In the genomic region with DNA sequence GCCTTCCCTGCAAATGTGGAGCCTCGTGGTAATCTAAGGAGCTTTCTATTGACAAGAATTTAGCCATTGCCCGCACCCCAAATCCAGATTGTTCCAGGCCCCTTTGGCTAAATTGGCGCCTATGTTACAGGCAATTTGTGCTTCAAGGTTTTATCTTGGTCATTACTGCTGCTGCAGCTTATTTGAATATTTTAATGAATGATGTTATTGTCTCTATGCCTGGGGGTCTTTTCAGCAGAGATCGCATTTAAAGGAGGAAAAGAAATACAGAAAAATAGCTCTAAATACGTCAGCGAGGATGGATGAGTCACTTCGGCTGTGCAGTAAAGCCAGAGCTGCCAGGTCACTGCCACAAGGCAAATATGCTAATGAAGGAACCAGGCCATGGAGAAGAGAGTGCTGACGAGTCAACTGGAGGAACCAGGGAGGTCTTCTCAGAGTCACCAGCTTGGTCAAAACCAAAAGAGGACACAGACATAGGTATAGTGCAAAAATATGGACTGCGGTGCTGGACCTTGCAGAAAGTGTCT, we compare ENCODE assay signal across 20 mouse cellular contexts.
A peak's percentile ranks its signal among the peaks of the same experiment; 100 is the strongest.
DNase-seq lines count a peak whose midpoint lies in the region; ATAC-seq and TF ChIP-seq lines count a peak whose summit lies in the region.
"Had no signal": no experiment of that assay in that cellular context is flagged by ENCODE, and none has a peak within 500 bp of the region (broad histone marks: within the 10 kb centered on the region; RNA-seq: fewer than 3 reads in every experiment).

No protein-coding gene starts in this region.

- peak overlapping the region; percentile 0; the same call in 1 of the 2 replicates for H3K27ac ChIP-seq in hindbrain, embryonic 12.5 days
- H3K27ac ChIP-seq in hindbrain, embryonic 16.5 days (ENCODE audit: low read depth, low read length) = no peak overlapping the region
- no peak overlapping the region for H3K27ac ChIP-seq in midbrain, postnatal 0 days (ENCODE audit: low read depth, low read length)
- H3K27ac ChIP-seq in midbrain, embryonic 16.5 days (ENCODE audit: low read length) = no peak overlapping the region
- H3K27ac ChIP-seq: embryonic facial prominence, embryonic 13.5 days; forebrain, embryonic 12.5 days; heart, embryonic 15.5 days had no signal

- no peak for TF ChIP-seq POLR2A in brain, embryonic 14.5 days (IDR thresholded peaks at IDR 0.05; ENCODE audit: borderline replicate concordance, extremely low read depth, insufficient read depth, insufficient read length, poor library complexity, severe bottlenecking)

- H3K9me3 ChIP-seq in hindbrain, embryonic 12.5 days (replicated peaks) = no peaks in the 10 kb centered on the region
- no peaks in the 10 kb centered on the region for H3K9me3 ChIP-seq in hindbrain, embryonic 16.5 days (ENCODE audit: control insufficient read depth, low read length)
- no peaks in the 10 kb centered on the region for H3K9me3 ChIP-seq in midbrain, postnatal 0 days (ENCODE audit: low read length)
- no peaks in the 10 kb centered on the region for H3K9me3 ChIP-seq in midbrain, embryonic 16.5 days (replicated peaks; ENCODE audit: control insufficient read depth, low read length, poor library complexity, severe bottlenecking)
- H3K9me3 ChIP-seq: forebrain, embryonic 12.5 days; heart, embryonic 15.5 days had no signal

- no peak overlapping the region for H3K4me3 ChIP-seq in hindbrain, embryonic 12.5 days
- H3K4me3 ChIP-seq in hindbrain, embryonic 16.5 days (ENCODE audit: low read length) = no peak overlapping the region
- no peak overlapping the region for H3K4me3 ChIP-seq in midbrain, postnatal 0 days (ENCODE audit: low read depth, low read length)
- no peak overlapping the region for H3K4me3 ChIP-seq in midbrain, embryonic 16.5 days (ENCODE audit: low read depth, low read length)
- H3K4me3 ChIP-seq: embryonic facial prominence, embryonic 13.5 days; forebrain, embryonic 12.5 days; heart, embryonic 15.5 days had no signal

- H3K9ac ChIP-seq in hindbrain, embryonic 12.5 days = no peak overlapping the region
- H3K9ac ChIP-seq in hindbrain, embryonic 16.5 days (ENCODE audit: low read depth, low read length) = no peak overlapping the region
- no peak overlapping the region for H3K9ac ChIP-seq in midbrain, postnatal 0 days (replicated peaks; ENCODE audit: low read length, poor library complexity, severe bottlenecking)
- no peak overlapping the region for H3K9ac ChIP-seq in midbrain, embryonic 16.5 days (ENCODE audit: low read depth, low read length)
- H3K9ac ChIP-seq: embryonic facial prominence, embryonic 13.5 days; forebrain, embryonic 12.5 days; heart, embryonic 15.5 days had no signal

- peaks cover 9% of the 10 kb centered on the region; the same call in 1 of the 2 replicates for H3K4me1 ChIP-seq in hindbrain, embryonic 12.5 days
- H3K4me1 ChIP-seq in hindbrain, embryonic 16.5 days (ENCODE audit: control insufficient read depth, insufficient read depth, low read depth, low read length) = no peaks in the 10 kb centered on the region
- H3K4me1 ChIP-seq in midbrain, postnatal 0 days (ENCODE audit: insufficient read depth, low read length) = peaks cover 3% of the 10 kb centered on the region; the same call in 1 of the 2 replicates
- H3K4me1 ChIP-seq in midbrain, embryonic 16.5 days (ENCODE audit: control insufficient read depth, insufficient read depth, low read length) = peaks cover 2% of the 10 kb centered on the region; the same call in 1 of the 2 replicates
- H3K4me1 ChIP-seq: heart, embryonic 15.5 days had no signal

- peak; percentile 3 for DNase-seq in adrenal gland, postnatal 10 days
- DNase-seq in adrenal gland, postnatal 25 days = no peak
- DNase-seq in midbrain, postnatal 0 days (ENCODE audit: low spot score) = peak; percentile 10
- peak; percentile 77 for DNase-seq in brain, embryonic 14.5 days (ENCODE audit: low read depth)
- DNase-seq: cerebellum, adult 18-20 months; cerebellum, adult 9-11 months; cerebellum, postnatal 36 days; gastrocnemius, postnatal 36 days; heart, adult 18-20 months; heart, postnatal 14 days; kidney, adult 2 months had no signal

- H3K36me3 ChIP-seq in hindbrain, embryonic 12.5 days = no peaks in the 10 kb centered on the region
- no peaks in the 10 kb centered on the region for H3K36me3 ChIP-seq in hindbrain, embryonic 16.5 days (ENCODE audit: control insufficient read depth, insufficient read depth, low read length)
- no peaks in the 10 kb centered on the region for H3K36me3 ChIP-seq in midbrain, postnatal 0 days (ENCODE audit: insufficient read depth, low read length)
- H3K36me3 ChIP-seq in midbrain, embryonic 16.5 days (ENCODE audit: control insufficient read depth, insufficient read depth, low read length) = no peaks in the 10 kb centered on the region
- H3K36me3 ChIP-seq: embryonic facial prominence, embryonic 13.5 days; forebrain, embryonic 12.5 days; heart, embryonic 15.5 days had no signal

- H3K27me3 ChIP-seq in hindbrain, embryonic 12.5 days = no peaks in the 10 kb centered on the region
- no peaks in the 10 kb centered on the region for H3K27me3 ChIP-seq in hindbrain, embryonic 16.5 days (replicated peaks; ENCODE audit: control insufficient read depth, insufficient read depth, low read length)
- no peaks in the 10 kb centered on the region for H3K27me3 ChIP-seq in midbrain, postnatal 0 days (ENCODE audit: insufficient read depth, low read length)
- H3K27me3 ChIP-seq in midbrain, embryonic 16.5 days (ENCODE audit: control insufficient read depth, insufficient read depth, low read depth, low read length) = no peaks in the 10 kb centered on the region
- H3K27me3 ChIP-seq: CH12.LX; embryonic facial prominence, embryonic 13.5 days; forebrain, embryonic 12.5 days; heart, embryonic 15.5 days had no signal

- no peak overlapping the region for H3K4me2 ChIP-seq in hindbrain, embryonic 12.5 days (replicated peaks)
- H3K4me2 ChIP-seq in hindbrain, embryonic 16.5 days (ENCODE audit: low read length) = no peak overlapping the region
- H3K4me2 ChIP-seq in midbrain, postnatal 0 days (ENCODE audit: low read depth, low read length, poor library complexity, severe bottlenecking) = no peak overlapping the region
- no peak overlapping the region for H3K4me2 ChIP-seq in midbrain, embryonic 16.5 days (ENCODE audit: low read length)
- H3K4me2 ChIP-seq: embryonic facial prominence, embryonic 13.5 days; forebrain, embryonic 12.5 days; heart, embryonic 11.5 days; heart, embryonic 15.5 days had no signal

- no peak for ATAC-seq in hindbrain, embryonic 12.5 days (ENCODE audit: low FRiP score)
- no peak for ATAC-seq in hindbrain, embryonic 16.5 days
- no peak for ATAC-seq in midbrain, postnatal 0 days (ENCODE audit: low FRiP score)
- no peak for ATAC-seq in midbrain, embryonic 16.5 days
- ATAC-seq: intestine, embryonic 16.5 days had no signal

- WGBS in hindbrain, embryonic 12.5 days = 57% methylated on average over 9 of the region's 9 CpGs
- WGBS in hindbrain, embryonic 16.5 days = 39% methylated on average over 9 of the region's 9 CpGs
- WGBS in midbrain, postnatal 0 days = 48% methylated on average over 9 of the region's 9 CpGs
- WGBS in midbrain, embryonic 16.5 days = 47% methylated on average over 9 of the region's 9 CpGs

- no peak for TF ChIP-seq CTCF in midbrain, postnatal 0 days (IDR thresholded peaks at IDR 0.05)
- TF ChIP-seq CTCF in brain, embryonic 14.5 days (IDR thresholded peaks at IDR 0.05; ENCODE audit: borderline replicate concordance, extremely low read depth, insufficient read depth, insufficient read length) = no peak
